Mouse (Mus musculus): ENCODE data around the gene Col8a2.

Gene Col8a2

GRCm38 (mm10) chr4:126296617-126297101, 10.1 kb downstream of the Col8a2 start:
- DNase-seq (ENCODE audit: extremely low spot score, low read depth, low spot score), result no peak

GRCm38 (mm10) chr4:126300916-126301583, 14.5 kb downstream of the Col8a2 start:
- no peak for DNase-seq (ENCODE audit: extremely low spot score, low read depth, low spot score)

- no peak for DNase-seq (ENCODE audit: extremely low spot score, low read depth, low spot score)
These were observed 15.2 kb downstream of the Col8a2 start for GRCm38 (mm10) chr4:126301584-126302309.

GRCm38 (mm10) chr4:126303877-126304276, 17.3 kb downstream of the Col8a2 start:
- no peak for DNase-seq (ENCODE audit: extremely low spot score, low read depth, low spot score)

GRCm38 (mm10) chr4:126305428-126305827, 18.8 kb downstream of the Col8a2 start:
- DNase-seq (ENCODE audit: extremely low spot score, low read depth, low spot score), result no peak

GRCm38 (mm10) chr4:126306058-126306457, 19.5 kb downstream of the Col8a2 start:
- DNase-seq (ENCODE audit: extremely low spot score, low read depth, low spot score), result no peak

- DNase-seq (ENCODE audit: extremely low spot score, low read depth, low spot score), result no peak
These were observed 20.2 kb downstream of the Col8a2 start for GRCm38 (mm10) chr4:126306827-126307226.

GRCm38 (mm10) chr4:126309211-126309921, 22.8 kb downstream of the Col8a2 start:
- DNase-seq (ENCODE audit: extremely low spot score, low read depth, low spot score), result no peak

- DNase-seq (ENCODE audit: extremely low spot score, low read depth, low spot score), result peak; percentile 71
These were observed 23.3 kb downstream of the Col8a2 start for GRCm38 (mm10) chr4:126309922-126310309.

- no peak for DNase-seq (ENCODE audit: extremely low spot score, low read depth, low spot score)
These were observed 23.8 kb downstream of the Col8a2 start for GRCm38 (mm10) chr4:126310344-126310743.

- DNase-seq (ENCODE audit: extremely low spot score, low read depth, low spot score), result no peak
These were observed 25.1 kb downstream of the Col8a2 start for GRCm38 (mm10) chr4:126311566-126312200.

GRCm38 (mm10) chr4:126313202-126313601, 26.6 kb downstream of the Col8a2 start:
- no peak for DNase-seq (ENCODE audit: extremely low spot score, low read depth, low spot score)

GRCm38 (mm10) chr4:126314393-126314792, 27.8 kb downstream of the Col8a2 start:
- DNase-seq (ENCODE audit: extremely low spot score, low read depth, low spot score), result no peak

GRCm38 (mm10) chr4:126315931-126316330, 29.3 kb downstream of the Col8a2 start:
- no peak for DNase-seq (ENCODE audit: extremely low spot score, low read depth, low spot score)

- no peak for DNase-seq (ENCODE audit: extremely low spot score, low read depth, low spot score)
These were observed 29.9 kb downstream of the Col8a2 start for GRCm38 (mm10) chr4:126316443-126317040.

GRCm38 (mm10) chr4:126319806-126320205, 33.2 kb downstream of the Col8a2 start:
- no peak for DNase-seq (ENCODE audit: extremely low spot score, low read depth, low spot score)

- peak; percentile 86 for DNase-seq (ENCODE audit: extremely low spot score, low read depth, low spot score)
These were observed 34.7 kb downstream of the Col8a2 start, which contains the start of gene Adprhl2 for GRCm38 (mm10) chr4:126321111-126321853. Gene Adprhl2, minus strand, starts transcription at chr4:126321703.

GRCm38 (mm10) chr4:126321854-126322511, 35.4 kb downstream of the Col8a2 start:
- no peak for DNase-seq (ENCODE audit: extremely low spot score, low read depth, low spot score)

GRCm38 (mm10) chr4:126322646-126323045, 36.1 kb downstream of the Col8a2 start:
- DNase-seq (ENCODE audit: extremely low spot score, low read depth, low spot score), result no peak

Measured in hindlimb bud, embryonic 11.5 days (tissue).